Mouse (Mus musculus) lung, postnatal 10 days (tissue): ENCODE results near the gene Gm10428.
A peak's percentile ranks its signal among the peaks of the same experiment; 100 is the strongest.
"Not testable (repeated sequence)": the region's sequence is repeated elsewhere in the genome, so short reads cannot be mapped to it uniquely, and the experiment has no call there.

Experiments
- DNase-seq: peaks from one replicate; pipeline ENCODE4 v3.0.0; 2021

Gm10428 gene

GRCm38 (mm10) chr11:62752780-62753179 lies at the start of gene Gm10428:
Gm10428 (plus strand) TSS chr11:62753100.
- DNase-seq: no peak

- no peak for DNase-seq
Observed at GRCm38 (mm10) chr11:62706141-62706540, 46.8 kb upstream of the Gm10428 start.

GRCm38 (mm10) chr11:62708252-62708651 lies 44.6 kb upstream of the Gm10428 start:
- no peak for DNase-seq

GRCm38 (mm10) chr11:62710657-62711056 lies 42.2 kb upstream of the Gm10428 start:
- no peak for DNase-seq

- DNase-seq: no peak
Observed at GRCm38 (mm10) chr11:62728276-62728675, 24.6 kb upstream of the Gm10428 start.

- peak; percentile 92 for DNase-seq
Observed at GRCm38 (mm10) chr11:62731311-62732021, 21.4 kb upstream of the Gm10428 start, which contains the start of gene Zfp287. Zfp287 (minus strand) TSS chr11:62731905.

GRCm38 (mm10) chr11:62732022-62732387 lies 20.9 kb upstream of the Gm10428 start:
- no peak for DNase-seq

- DNase-seq: no peak
Observed at GRCm38 (mm10) chr11:62732665-62733064, 20.2 kb upstream of the Gm10428 start.

- no peak for DNase-seq
Observed at GRCm38 (mm10) chr11:62741186-62741585, 11.7 kb upstream of the Gm10428 start.

- DNase-seq: no peak
Observed at GRCm38 (mm10) chr11:62742261-62742957, 10.5 kb upstream of the Gm10428 start.

- peak; percentile 79 for DNase-seq
Observed at GRCm38 (mm10) chr11:62744103-62744502, 8.8 kb upstream of the Gm10428 start.

- DNase-seq: peak; percentile 80
Observed at GRCm38 (mm10) chr11:62746001-62746533, 6.8 kb upstream of the Gm10428 start.

- DNase-seq: no peak
Observed at GRCm38 (mm10) chr11:62747227-62747626, 5.7 kb upstream of the Gm10428 start.

- no peak for DNase-seq
Observed at GRCm38 (mm10) chr11:62748062-62748461, 4.8 kb upstream of the Gm10428 start.

- not testable (repeated sequence) for DNase-seq
Observed at GRCm38 (mm10) chr11:62749445-62749844, 3.5 kb upstream of the Gm10428 start.

- no peak for DNase-seq
Observed at GRCm38 (mm10) chr11:62752191-62752590, 709 bp upstream of the Gm10428 start.

- DNase-seq: peak; percentile 98
Observed at GRCm38 (mm10) chr11:62756456-62757142, 3.7 kb downstream of the Gm10428 start.

- DNase-seq: no peak
Observed at GRCm38 (mm10) chr11:62757143-62757507, 4.2 kb downstream of the Gm10428 start.

GRCm38 (mm10) chr11:62757906-62758305 lies 5.0 kb downstream of the Gm10428 start:
- no peak for DNase-seq

- no peak for DNase-seq
Observed at GRCm38 (mm10) chr11:62758491-62758890, 5.6 kb downstream of the Gm10428 start.

GRCm38 (mm10) chr11:62760755-62761457 lies 8.0 kb downstream of the Gm10428 start:
- DNase-seq: no peak

GRCm38 (mm10) chr11:62776510-62776909 lies 23.6 kb downstream of the Gm10428 start:
- DNase-seq: no peak
